Comparison of ENCODE assay signal across 9 mouse cellular contexts in the genomic region with DNA sequence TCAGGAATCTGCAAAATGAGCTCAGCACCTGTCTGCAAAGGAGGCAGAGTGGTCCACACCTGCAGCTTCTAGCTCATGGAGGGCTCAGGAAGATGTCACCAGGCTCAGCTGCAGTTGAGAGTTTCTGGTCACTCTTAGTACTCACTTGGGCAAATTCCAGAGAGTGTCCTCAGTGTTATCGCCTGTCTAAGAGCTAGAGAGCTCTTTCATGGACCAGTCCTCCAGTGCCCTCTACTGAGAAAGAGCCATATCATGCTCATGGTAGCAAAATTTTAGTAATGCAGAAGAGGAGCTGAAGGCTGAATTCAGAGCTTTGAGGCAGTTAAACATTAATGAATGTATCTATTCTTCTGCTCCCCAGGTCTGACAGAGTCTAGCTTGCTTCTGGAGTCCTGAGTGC. TPM values are rescaled to one million over a fixed set of nuclear protein-coding genes. Genes with fewer than 3 reads are reported as not detected.
A peak's percentile ranks its signal among the peaks of the same experiment; 100 is the strongest.
DNase-seq lines count a peak whose midpoint lies in the region; ATAC-seq lines count a peak whose summit lies in the region.
"Had no signal": no experiment of that assay in that cellular context is flagged by ENCODE, and none has a peak within 500 bp of the region (broad histone marks: within the 10 kb centered on the region; RNA-seq: fewer than 3 reads in every experiment).

No protein-coding gene starts in this region.

- H3K4me2 ChIP-seq in liver, embryonic 12.5 days, result no peak overlapping the region
- H3K4me2 ChIP-seq: stomach, embryonic 15.5 days had no signal

- no peaks in the 10 kb centered on the region for H3K4me1 ChIP-seq in liver, embryonic 12.5 days

- H3K36me3 ChIP-seq in liver, embryonic 12.5 days, result no peaks in the 10 kb centered on the region
- H3K36me3 ChIP-seq: stomach, embryonic 15.5 days had no signal

- no peak for ATAC-seq in liver, embryonic 12.5 days

- 23% methylated on average over 1 of the region's 1 CpGs for WGBS in liver, embryonic 12.5 days (ENCODE audit: insufficient replicate concordance)

- no peak overlapping the region for H3K27ac ChIP-seq in liver, embryonic 12.5 days
- H3K27ac ChIP-seq: stomach, embryonic 15.5 days had no signal

- no peaks in the 10 kb centered on the region for H3K27me3 ChIP-seq in liver, embryonic 12.5 days (replicated peaks)
- H3K27me3 ChIP-seq: stomach, embryonic 15.5 days had no signal

- H3K9me3 ChIP-seq in liver, embryonic 12.5 days (replicated peaks), result no peaks in the 10 kb centered on the region
- H3K9me3 ChIP-seq: stomach, embryonic 15.5 days had no signal

- DNase-seq in heart, adult 18-20 months, result peak; percentile 64 to 67
- DNase-seq in heart, adult 11 months, result no peak
- no peak for DNase-seq in liver
- peak; percentile 18 for DNase-seq in fibroblast of lung, adult 2 months (ENCODE audit: low read depth)
- DNase-seq in retina, postnatal 1 day, result peak; percentile 20
- DNase-seq in yolk sac, embryonic 10.5 days (ENCODE audit: low spot score), result no peak
- no peak for DNase-seq in right cerebral cortex, postnatal 10 days (ENCODE audit: low spot score in 2 of 2)

- H3K9ac ChIP-seq in liver, embryonic 12.5 days, result 0 out of 2 replicates have a peak overlapping the region, but pooled peaks have one; percentile 4
- H3K9ac ChIP-seq: stomach, embryonic 15.5 days had no signal

- H3K4me3 ChIP-seq in liver, embryonic 12.5 days, result no peak overlapping the region
- H3K4me3 ChIP-seq: stomach, embryonic 15.5 days had no signal

RNA-seq across cellular contexts. Expression of a gene that starts 43.7 kb away (rescaled TPM):
- 10 to 100 TPM; 12.4 to 13.0 TPM for total RNA-seq in heart, adult 18-20 months (2021)
- 1.8 and 2.1 TPM in 2 replicates for polyA plus RNA-seq in liver, embryonic 12.5 days (2016; fragmentation: Nextera tagmentation; extraction: Ambion mirVana)

Comparison
In these comparisons a context has a peak if more than half of its experiments do, and no peak if none do; other contexts are left out.
1. DNase-seq: peak in heart, adult 18-20 months (2 of 2), fibroblast of lung, adult 2 months (single experiment) and retina, postnatal 1 day (single experiment); none in heart, adult 11 months (single experiment), liver (single experiment), yolk sac, embryonic 10.5 days (single experiment) and right cerebral cortex, postnatal 10 days (0 of 2).